Mouse (Mus musculus) myocyte (in vitro differentiated cells): ENCODE data around the gene Rgr. TPM values are rescaled to one million over a fixed set of nuclear protein-coding genes. Genes with fewer than 3 reads are reported as not detected.

Experiments
- H3K27me3 ChIP-seq: one replicate; pipeline ENCODE4 v1.6.1; 2011; ENCODE audit not compliant: control insufficient read depth, insufficient read depth, insufficient read length
- H3K36me3 ChIP-seq: one replicate; pipeline ENCODE4 v1.6.1; 2011; ENCODE audit not compliant: control insufficient read depth, insufficient read depth
- H3K4me2 ChIP-seq: one replicate; pipeline ENCODE4 v1.6.1; 2011; ENCODE audit warnings: low read depth, control low read depth
- H3K4me3 ChIP-seq: one replicate; pipeline ENCODE4 v1.5.1; 2011; ENCODE audit warnings: mild to moderate bottlenecking, control low read depth, moderate library complexity
- H3K79me2 ChIP-seq: one replicate; pipeline ENCODE4 v1.6.1; 2011; ENCODE audit not compliant: control insufficient read depth, insufficient read depth
- H3ac ChIP-seq: one replicate; pipeline ENCODE4 v1.6.1; 2011; ENCODE audit not compliant: control insufficient read depth, insufficient read length
- CEBPB ChIP-seq: IDR thresholded peaks from 2 replicates; pipeline ENCODE4 v1.6.1; 2011; ENCODE audit warnings: mild to moderate bottlenecking, moderate library complexity; ENCODE audit not compliant: poor library complexity, insufficient read depth, severe bottlenecking
- E2F4 ChIP-seq: IDR thresholded peaks from one replicate; pipeline ENCODE4 v1.6.1; 2011; ENCODE audit warnings: mild to moderate bottlenecking, control low read depth, moderate library complexity; ENCODE audit not compliant: insufficient read depth
- MAX ChIP-seq: IDR thresholded peaks from one replicate; pipeline ENCODE4 v1.6.1; 2011; ENCODE audit warnings: low read depth, mild to moderate bottlenecking, control low read depth
- MYOD1 ChIP-seq, 3 experiments: IDR thresholded peaks; one replicate each; pipeline ENCODE4 v1.6.1; 2011; ENCODE audit warnings: control low read depth in 2 of 3, low read depth in 2 of 3, mild to moderate bottlenecking in 2 of 3, moderate library complexity in 1 of 3; ENCODE audit not compliant: insufficient read length in 2 of 3, control insufficient read depth in 1 of 3
- MYOG ChIP-seq, 3 experiments: IDR thresholded peaks; one replicate each; pipeline ENCODE4 v1.6.1; 2011; ENCODE audit warnings: control low read depth in 2 of 3, low read depth in 2 of 3, mild to moderate bottlenecking in 2 of 3; ENCODE audit not compliant: insufficient read length in 2 of 3, control insufficient read depth in 1 of 3, insufficient read depth in 1 of 3
- POLR2A ChIP-seq: IDR thresholded peaks from one replicate; pipeline ENCODE4 v1.6.1; 2011; ENCODE audit warnings: low read depth, mild to moderate bottlenecking, control low read depth, moderate library complexity; ENCODE audit not compliant: insufficient read length
- POLR2AphosphoS2 ChIP-seq: IDR thresholded peaks from one replicate; pipeline ENCODE4 v1.6.1; 2011; ENCODE audit warnings: low read depth, control low read depth; ENCODE audit not compliant: insufficient read length
- REST ChIP-seq: IDR thresholded peaks from one replicate; pipeline ENCODE4 v1.6.1; 2011; ENCODE audit warnings: mild to moderate bottlenecking, control low read depth, moderate library complexity; ENCODE audit not compliant: insufficient read depth, insufficient read length
- SRF ChIP-seq: IDR thresholded peaks from one replicate; pipeline ENCODE4 v1.6.1; 2011; ENCODE audit warnings: low read depth; ENCODE audit not compliant: control insufficient read depth, insufficient read length
- TCF12 ChIP-seq: IDR thresholded peaks from one replicate; pipeline ENCODE4 v1.6.1; 2011; ENCODE audit warnings: mild to moderate bottlenecking, control low read depth; ENCODE audit not compliant: poor library complexity, insufficient read depth, severe bottlenecking
- TCF3 ChIP-seq: IDR thresholded peaks from one replicate; pipeline ENCODE4 v1.6.1; 2011; ENCODE audit warnings: low read depth, control low read depth; ENCODE audit not compliant: insufficient read length
- USF1 ChIP-seq: IDR thresholded peaks from one replicate; pipeline ENCODE4 v1.6.1; 2011; ENCODE audit warnings: low read depth, mild to moderate bottlenecking, control low read depth, moderate library complexity
- polyA plus RNA-seq: library from polyadenylated mRNA; unstranded; fragments of >200 nt; fragmentation: generic; extraction: Trizol; gene quantifications from one replicate; pipeline ENCODE4 v1.2.1, GENCODE M21; 2012; ENCODE audit warnings: missing spikeins

Rgr gene
- polyA plus RNA-seq, 1 experiment: not detected

- Histone ChIP-seq H3K27me3 (peaks cover 14% of the 10 kb centered on the region), H3ac (no peak overlapping the region), H3K79me2 (no peaks in the 10 kb centered on the region), H3K4me3 (no peak overlapping the region), H3K4me2 (no peak overlapping the region), H3K36me3 (no peaks in the 10 kb centered on the region)
- TF ChIP-seq POLR2A: no peak
- TF ChIP-seq SRF: no peak
- no peak for TF ChIP-seq REST
- TF ChIP-seq TCF3: no peak
- TF ChIP-seq MYOG (IDR thresholded peaks at IDR 0.05; ENCODE audit: control insufficient read depth in 1 of 3, insufficient read depth in 1 of 3, insufficient read length in 2 of 3, low read depth in 2 of 3): no peak
- TF ChIP-seq E2F4: no peak
- no peak for TF ChIP-seq USF1
- TF ChIP-seq CEBPB: no peak
- TF ChIP-seq POLR2AphosphoS2: no peak
- no peak for TF ChIP-seq MAX
- TF ChIP-seq TCF12: no peak
- TF ChIP-seq MYOD1 (IDR thresholded peaks at IDR 0.05; ENCODE audit: control insufficient read depth in 1 of 3, insufficient read length in 2 of 3, low read depth in 2 of 3): no peak
These were observed 21.4 kb downstream of the Rgr start for GRCm38 (mm10) chr14:37027248-37027933.

DNA sequence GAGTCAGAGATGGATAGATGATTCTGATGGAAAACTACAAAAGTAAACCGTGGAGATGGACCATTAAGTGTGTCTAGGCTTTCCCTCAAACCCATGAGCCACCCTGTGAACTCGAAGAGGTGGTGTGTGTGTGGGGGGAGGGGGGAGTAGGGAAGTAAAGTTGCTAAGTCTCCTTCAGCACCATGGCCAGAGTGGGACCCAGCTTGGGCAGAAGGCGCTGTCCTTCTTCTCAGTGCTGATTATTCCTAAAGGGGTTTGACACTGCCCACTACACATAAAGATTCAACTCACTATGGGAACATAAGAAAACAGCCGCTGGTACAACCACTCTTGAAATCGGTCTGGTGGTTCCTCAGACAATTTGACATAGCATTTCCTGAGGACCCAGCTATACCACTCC lies 32.9 kb downstream of the Rgr start:
- Histone ChIP-seq H3K4me2 (no peak overlapping the region), H3K79me2 (no peaks in the 10 kb centered on the region), H3K36me3 (no peaks in the 10 kb centered on the region), H3K4me3 (no peak overlapping the region), H3ac (no peak overlapping the region), H3K27me3 (peaks cover 3% of the 10 kb centered on the region)
- TF ChIP-seq REST (peak; percentile 99), MAX (peak; percentile 51), MYOG (IDR thresholded peaks at IDR 0.05; ENCODE audit: control insufficient read depth in 1 of 3, insufficient read depth in 1 of 3, insufficient read length in 2 of 3, low read depth in 2 of 3) (no peak)

GRCm38 (mm10) chr14:37013644-37014043 lies 35.1 kb downstream of the Rgr start:
- Histone ChIP-seq H3K79me2 (no peaks in the 10 kb centered on the region), H3K4me3 (no peak overlapping the region), H3K4me2 (no peak overlapping the region), H3ac (no peak overlapping the region), H3K36me3 (no peaks in the 10 kb centered on the region), H3K27me3 (no peaks in the 10 kb centered on the region)
- TF ChIP-seq MYOD1 (IDR thresholded peaks at IDR 0.05; ENCODE audit: control insufficient read depth in 1 of 3, insufficient read length in 2 of 3, low read depth in 2 of 3) (no peak), E2F4 (no peak), SRF (no peak), TCF3 (no peak), POLR2A (no peak), REST (no peak), CEBPB (no peak), TCF12 (no peak), MAX (no peak), POLR2AphosphoS2 (no peak), USF1 (no peak), MYOG (IDR thresholded peaks at IDR 0.05; ENCODE audit: control insufficient read depth in 1 of 3, insufficient read depth in 1 of 3, insufficient read length in 2 of 3, low read depth in 2 of 3) (no peak)

- Histone ChIP-seq H3K27me3 (no peaks in the 10 kb centered on the region), H3ac (no peak overlapping the region), H3K4me2 (no peak overlapping the region), H3K79me2 (no peaks in the 10 kb centered on the region), H3K36me3 (no peaks in the 10 kb centered on the region), H3K4me3 (no peak overlapping the region)
- TF ChIP-seq MYOD1 (IDR thresholded peaks at IDR 0.05; ENCODE audit: control insufficient read depth in 1 of 3, insufficient read length in 2 of 3, low read depth in 2 of 3) (no peak), MYOG (IDR thresholded peaks at IDR 0.05; ENCODE audit: control insufficient read depth in 1 of 3, insufficient read depth in 1 of 3, insufficient read length in 2 of 3, low read depth in 2 of 3) (no peak), MAX (no peak), POLR2AphosphoS2 (no peak), E2F4 (no peak), TCF12 (no peak), TCF3 (no peak)
These were observed 39.1 kb downstream of the Rgr start for GRCm38 (mm10) chr14:37009686-37010085.

DNA sequence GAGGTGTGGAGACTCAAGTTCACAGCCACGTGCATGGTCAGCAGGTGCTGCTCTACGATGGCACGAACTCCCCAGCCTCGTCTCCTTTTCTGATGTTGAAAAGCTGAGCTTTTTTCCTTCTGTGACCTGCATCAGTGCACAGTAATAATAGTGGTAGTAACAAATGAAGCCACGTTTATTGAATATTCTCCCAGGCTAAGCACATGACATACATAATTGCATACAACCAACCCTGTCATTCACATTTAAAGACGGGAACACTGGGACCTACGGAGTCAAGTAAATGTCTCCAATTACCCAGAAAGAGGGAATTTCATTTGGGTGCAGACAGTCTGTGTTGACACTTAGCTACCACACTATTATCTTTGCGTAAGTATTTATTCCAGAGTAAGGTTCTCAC lies 42.3 kb downstream of the Rgr start:
- TF ChIP-seq POLR2A: no peak
- no peak for TF ChIP-seq USF1
- no peak for TF ChIP-seq E2F4
- no peak for TF ChIP-seq MAX
- TF ChIP-seq REST: no peak
- TF ChIP-seq CEBPB: no peak
- TF ChIP-seq MYOG (IDR thresholded peaks at IDR 0.05; ENCODE audit: control insufficient read depth in 1 of 3, insufficient read depth in 1 of 3, insufficient read length in 2 of 3, low read depth in 2 of 3): no peak
- no peak for TF ChIP-seq POLR2AphosphoS2
- no peak for TF ChIP-seq MYOD1 (IDR thresholded peaks at IDR 0.05; ENCODE audit: control insufficient read depth in 1 of 3, insufficient read length in 2 of 3, low read depth in 2 of 3)
- no peak for TF ChIP-seq TCF3
- TF ChIP-seq TCF12: no peak
- no peak for TF ChIP-seq SRF
- Histone ChIP-seq H3K27me3 (no peaks in the 10 kb centered on the region), H3K36me3 (no peaks in the 10 kb centered on the region), H3K79me2 (no peaks in the 10 kb centered on the region), H3K4me3 (no peak overlapping the region), H3K4me2 (no peak overlapping the region), H3ac (no peak overlapping the region)
